Mouse (Mus musculus) cerebellum, adult (tissue): ENCODE data around the gene Lrr1.

Experiments
- ATAC-seq: cut with Nextera tagmentation; 2 replicates; pipeline ENCODE4 v1.9.2; 2017; ENCODE audit warnings: mild to moderate bottlenecking, moderate library complexity, mixed read lengths; ENCODE audit not compliant: insufficient number of reproducible peaks, low FRiP score, low TSS enrichment

The Lrr1 gene

GRCm38 (mm10) chr12:69196444-69197377 lies 28.1 kb downstream of the Lrr1 start, which contains the start of gene Gm49383:
TSS of gene Gm49383 (minus strand) at chr12:69197104.
- ATAC-seq = peak; percentile 89

GRCm38 (mm10) chr12:69197378-69198163 lies 29.0 kb downstream of the Lrr1 start:
- ATAC-seq = peak; percentile 54

- peak; percentile 26; the same call in 1 of the 2 replicates for ATAC-seq
Observed at GRCm38 (mm10) chr12:69198164-69198535, 29.5 kb downstream of the Lrr1 start, which contains the start of gene Dnaaf2. TSS of gene Dnaaf2 (minus strand) at chr12:69198429.

GRCm38 (mm10) chr12:69198985-69199384 lies 30.4 kb downstream of the Lrr1 start:
- ATAC-seq = no peak

GRCm38 (mm10) chr12:69204052-69204833 lies 35.6 kb downstream of the Lrr1 start, which contains the start of gene Gm49384:
TSS of gene Gm49384 (minus strand) at chr12:69204267.
- ATAC-seq = no peak

- ATAC-seq = no peak
Observed at GRCm38 (mm10) chr12:69207396-69207795, 38.8 kb downstream of the Lrr1 start.

- no peak for ATAC-seq
Observed at GRCm38 (mm10) chr12:69207926-69208325, 39.3 kb downstream of the Lrr1 start.

GRCm38 (mm10) chr12:69208520-69208919 lies 39.9 kb downstream of the Lrr1 start:
- ATAC-seq = no peak

- no peak for ATAC-seq
Observed at GRCm38 (mm10) chr12:69210056-69210979, 41.7 kb downstream of the Lrr1 start.

GRCm38 (mm10) chr12:69211057-69211456 lies 42.4 kb downstream of the Lrr1 start:
- ATAC-seq = no peak

GRCm38 (mm10) chr12:69213186-69213777 lies 44.7 kb downstream of the Lrr1 start:
- ATAC-seq = no peak

GRCm38 (mm10) chr12:69214393-69214792 lies 45.8 kb downstream of the Lrr1 start:
- no peak for ATAC-seq

- ATAC-seq = no peak
Observed at GRCm38 (mm10) chr12:69215000-69215785, 46.6 kb downstream of the Lrr1 start.

- ATAC-seq = no peak
Observed at GRCm38 (mm10) chr12:69216587-69216986, 48.0 kb downstream of the Lrr1 start.

GRCm38 (mm10) chr12:69220613-69221277 lies 52.1 kb downstream of the Lrr1 start:
- ATAC-seq = no peak

- peak; percentile 88 for ATAC-seq
Observed at GRCm38 (mm10) chr12:69227776-69228466, 59.3 kb downstream of the Lrr1 start, which contains the start of gene Pole2. TSS of gene Pole2 (minus strand) at chr12:69228195.
